Mouse (Mus musculus): ENCODE results near the gene Exoc3l4. TPM values are rescaled to one million over a fixed set of nuclear protein-coding genes. Genes with fewer than 3 reads are reported as not detected.
A peak's percentile ranks its signal among the peaks of the same experiment; 100 is the strongest.

The Exoc3l4 gene
- polyA plus RNA-seq, 1 experiment: 58.3 TPM

- Histone ChIP-seq H3K79me3 (ENCODE audit: low read depth) (peaks cover 6% of the 10 kb centered on the region), H3K4me3 (ENCODE audit: insufficient read depth, poor library complexity, severe bottlenecking) (no peak overlapping the region), H3K36me3 (ENCODE audit: control insufficient read depth, insufficient read depth) (no peaks in the 10 kb centered on the region), H3K27me3 (ENCODE audit: control insufficient read depth, insufficient read depth, insufficient read length) (no peaks in the 10 kb centered on the region), H3K79me2 (ENCODE audit: control insufficient read depth, insufficient read depth) (peaks cover 34% of the 10 kb centered on the region), H3ac (ENCODE audit: control insufficient read depth, insufficient read length, low read depth) (peak overlapping the region; percentile 10)
- TF ChIP-seq MAX (IDR thresholded peaks at IDR 0.05) (no peak), USF1 (IDR thresholded peaks at IDR 0.05; ENCODE audit: low read depth) (peak; percentile 13)
Observed at GRCm38 (mm10) chr12:111428364-111428763, 11.5 kb downstream of the Exoc3l4 start.

GRCm38 (mm10) chr12:111428961-111429911 is 12.4 kb downstream of the Exoc3l4 start:
- peak overlapping the region; percentile 94 for H3ac ChIP-seq (ENCODE audit: control insufficient read depth, insufficient read length, low read depth)
- no peaks in the 10 kb centered on the region for H3K36me3 ChIP-seq (ENCODE audit: control insufficient read depth, insufficient read depth)
- peak overlapping the region; percentile 51 for H3K4me3 ChIP-seq (ENCODE audit: insufficient read depth, poor library complexity, severe bottlenecking)
- no peak for TF ChIP-seq MYOD1 (IDR thresholded peaks at IDR 0.05; ENCODE audit: control insufficient read depth, insufficient read length, low read depth)
- TF ChIP-seq FOSL1 (IDR thresholded peaks at IDR 0.05; ENCODE audit: insufficient read depth, low read length, poor library complexity, severe bottlenecking): no peak
- no peak for TF ChIP-seq MYOG (IDR thresholded peaks at IDR 0.05; ENCODE audit: control insufficient read depth, extremely low read depth, insufficient read length)
- TF ChIP-seq CTCF (IDR thresholded peaks at IDR 0.05; ENCODE audit: control insufficient read depth, insufficient read depth, insufficient read length): no peak
- TF ChIP-seq MAX (IDR thresholded peaks at IDR 0.05): peak; percentile 78
- no peak for TF ChIP-seq CEBPB (IDR thresholded peaks at IDR 0.05; ENCODE audit: low read depth)
- no peak for TF ChIP-seq USF1 (IDR thresholded peaks at IDR 0.05; ENCODE audit: low read depth)
- H3K27me3 ChIP-seq (ENCODE audit: control insufficient read depth, insufficient read depth, insufficient read length): no peaks in the 10 kb centered on the region
- H3K79me3 ChIP-seq (ENCODE audit: low read depth): peaks cover 6% of the 10 kb centered on the region
- peaks cover 34% of the 10 kb centered on the region for H3K79me2 ChIP-seq (ENCODE audit: control insufficient read depth, insufficient read depth)

GRCm38 (mm10) chr12:111430049-111430867 is 13.4 kb downstream of the Exoc3l4 start:
- Histone ChIP-seq H3K36me3 (ENCODE audit: control insufficient read depth, insufficient read depth) (no peaks in the 10 kb centered on the region), H3K4me3 (ENCODE audit: insufficient read depth, poor library complexity, severe bottlenecking) (peak overlapping the region; percentile 51), H3K79me2 (ENCODE audit: control insufficient read depth, insufficient read depth) (peaks cover 34% of the 10 kb centered on the region), H3K79me3 (ENCODE audit: low read depth) (peaks cover 6% of the 10 kb centered on the region), H3ac (ENCODE audit: control insufficient read depth, insufficient read length, low read depth) (peak overlapping the region; percentile 94), H3K27me3 (ENCODE audit: control insufficient read depth, insufficient read depth, insufficient read length) (no peaks in the 10 kb centered on the region)
- no peak for TF ChIP-seq FOSL1 (IDR thresholded peaks at IDR 0.05; ENCODE audit: insufficient read depth, low read length, poor library complexity, severe bottlenecking)
- no peak for TF ChIP-seq MYOD1 (IDR thresholded peaks at IDR 0.05; ENCODE audit: control insufficient read depth, insufficient read length, low read depth)
- no peak for TF ChIP-seq MYOG (IDR thresholded peaks at IDR 0.05; ENCODE audit: control insufficient read depth, extremely low read depth, insufficient read length)
- peak; percentile 71 for TF ChIP-seq CEBPB (IDR thresholded peaks at IDR 0.05; ENCODE audit: low read depth)
- TF ChIP-seq CTCF (IDR thresholded peaks at IDR 0.05; ENCODE audit: control insufficient read depth, insufficient read depth, insufficient read length): no peak
- peak; percentile 65 for TF ChIP-seq USF1 (IDR thresholded peaks at IDR 0.05; ENCODE audit: low read depth)
- TF ChIP-seq MAX (IDR thresholded peaks at IDR 0.05): peak; percentile 87

- Histone ChIP-seq H3K79me3 (ENCODE audit: low read depth) (peaks cover 6% of the 10 kb centered on the region), H3K27me3 (ENCODE audit: control insufficient read depth, insufficient read depth, insufficient read length) (no peaks in the 10 kb centered on the region), H3K36me3 (ENCODE audit: control insufficient read depth, insufficient read depth) (no peaks in the 10 kb centered on the region), H3K79me2 (ENCODE audit: control insufficient read depth, insufficient read depth) (peaks cover 34% of the 10 kb centered on the region), H3K4me3 (ENCODE audit: insufficient read depth, poor library complexity, severe bottlenecking) (peak overlapping the region; percentile 51), H3ac (ENCODE audit: control insufficient read depth, insufficient read length, low read depth) (peak overlapping the region; percentile 56)
- TF ChIP-seq CTCF (IDR thresholded peaks at IDR 0.05; ENCODE audit: control insufficient read depth, insufficient read depth, insufficient read length) (no peak), FOSL1 (IDR thresholded peaks at IDR 0.05; ENCODE audit: insufficient read depth, low read length, poor library complexity, severe bottlenecking) (no peak), USF1 (IDR thresholded peaks at IDR 0.05; ENCODE audit: low read depth) (no peak), MYOD1 (IDR thresholded peaks at IDR 0.05; ENCODE audit: control insufficient read depth, insufficient read length, low read depth) (no peak), MYOG (IDR thresholded peaks at IDR 0.05; ENCODE audit: control insufficient read depth, extremely low read depth, insufficient read length) (no peak), MAX (IDR thresholded peaks at IDR 0.05) (peak; percentile 32)
Observed at GRCm38 (mm10) chr12:111430868-111431817, 14.3 kb downstream of the Exoc3l4 start.

- Histone ChIP-seq H3K27me3 (ENCODE audit: control insufficient read depth, insufficient read depth, insufficient read length) (no peaks in the 10 kb centered on the region), H3K79me3 (ENCODE audit: low read depth) (peaks cover 6% of the 10 kb centered on the region), H3K36me3 (ENCODE audit: control insufficient read depth, insufficient read depth) (no peaks in the 10 kb centered on the region), H3ac (ENCODE audit: control insufficient read depth, insufficient read length, low read depth) (no peak overlapping the region), H3K4me3 (ENCODE audit: insufficient read depth, poor library complexity, severe bottlenecking) (no peak overlapping the region), H3K79me2 (ENCODE audit: control insufficient read depth, insufficient read depth) (peaks cover 34% of the 10 kb centered on the region)
- no peak for TF ChIP-seq FOSL1 (IDR thresholded peaks at IDR 0.05; ENCODE audit: insufficient read depth, low read length, poor library complexity, severe bottlenecking)
Observed at GRCm38 (mm10) chr12:111432097-111432496, 15.3 kb downstream of the Exoc3l4 start.
